Mouse (Mus musculus): ENCODE measurements around the gene Plcb3. TPM values are rescaled to one million over a fixed set of nuclear protein-coding genes. Genes with fewer than 3 reads are reported as not detected.
A peak's percentile ranks its signal among the peaks of the same experiment; 100 is the strongest.

The Plcb3 gene
- polyA plus RNA-seq, 1 experiment from 2014 or later = 15.2 TPM

DNA sequence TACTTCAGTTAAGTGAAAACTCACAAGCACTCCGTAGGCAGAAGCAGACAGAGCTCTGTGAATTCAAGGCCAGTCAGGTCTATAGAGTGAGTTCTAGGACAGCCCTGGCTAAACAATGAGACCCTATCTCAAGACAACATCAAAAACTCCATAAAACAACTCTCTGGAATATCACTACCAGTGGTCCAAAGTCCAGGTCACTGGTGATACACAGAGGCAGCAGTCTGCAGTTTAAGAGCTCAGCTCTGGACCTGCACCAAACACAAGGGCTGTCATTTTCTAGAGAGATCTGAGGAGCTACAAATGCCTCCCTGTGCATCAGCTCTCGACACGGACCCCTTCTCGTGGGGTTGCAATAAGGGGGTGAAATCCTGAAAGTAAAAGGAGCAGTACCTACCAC lies 57.9 kb downstream of the Plcb3 start:
- 93% methylated on average over 4 of the region's 4 CpGs for WGBS
- H3K27ac ChIP-seq (replicated peaks in 1 of 2; ENCODE audit: control insufficient read depth in 1 of 2, insufficient read depth in 1 of 2, low read depth in 2 of 2, low read length in 2 of 2) = no peak overlapping the region

DNA sequence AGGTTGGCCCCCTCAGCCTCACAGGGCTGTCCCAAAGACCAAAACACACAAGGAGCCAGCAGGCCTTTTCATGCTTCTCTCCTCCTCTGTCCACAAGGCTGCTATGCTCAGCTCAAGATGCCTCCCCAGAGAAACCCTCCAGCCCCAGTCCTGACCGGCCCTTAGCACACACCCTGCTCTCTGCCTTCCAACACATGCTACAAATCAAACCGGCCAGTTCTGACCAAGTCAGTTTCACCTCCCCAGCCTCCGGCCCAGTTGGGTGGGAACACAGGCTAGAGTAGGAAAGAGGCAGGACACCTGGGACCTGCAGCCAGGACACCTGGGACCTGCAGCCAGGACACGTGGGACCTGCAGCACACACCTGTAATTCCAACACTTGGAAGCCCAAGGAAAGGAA lies 59.8 kb downstream of the Plcb3 start:
- WGBS = 76% methylated on average over 4 of the region's 4 CpGs
- no peaks in the 10 kb centered on the region for H3K27me3 ChIP-seq (ENCODE audit: control insufficient read depth, insufficient read depth, low read length)
- no peak overlapping the region for H3K4me3 ChIP-seq (ENCODE audit: control insufficient read depth in 1 of 2, insufficient read depth in 1 of 2, low read depth in 1 of 2, low read length in 2 of 2)
- no peak overlapping the region for H3K4me2 ChIP-seq (ENCODE audit: low read length)
- no peaks in the 10 kb centered on the region for H3K9me3 ChIP-seq (ENCODE audit: control insufficient read depth, low read length)
- ATAC-seq (ENCODE audit: insufficient number of reproducible peaks, insufficient read depth, low FRiP score, low read depth) = no peak
- no peak overlapping the region for H3K27ac ChIP-seq (replicated peaks in 1 of 2; ENCODE audit: control insufficient read depth in 1 of 2, insufficient read depth in 1 of 2, low read depth in 2 of 2, low read length in 2 of 2)
- peaks cover 64% of the 10 kb centered on the region for H3K36me3 ChIP-seq (ENCODE audit: control insufficient read depth, insufficient read depth, low read length)
- H3K4me1 ChIP-seq (ENCODE audit: control insufficient read depth in 2 of 2, insufficient read depth in 2 of 2, low read length in 2 of 2) = peaks cover 7 to 22% of the 10 kb centered on the region in 2 experiments
- 0 out of 2 replicates have a peak overlapping the region, but pooled peaks have one; percentile 25 for H3K9ac ChIP-seq (ENCODE audit: low read length)

More for the DNA sequence above, 57.9 kb downstream of the Plcb3 start:
- no peak for ATAC-seq (ENCODE audit: insufficient number of reproducible peaks, insufficient read depth, low FRiP score, low read depth)
- H3K4me3 ChIP-seq (ENCODE audit: control insufficient read depth in 1 of 2, insufficient read depth in 1 of 2, low read depth in 1 of 2, low read length in 2 of 2) = no peak overlapping the region
- peaks cover 45% of the 10 kb centered on the region for H3K36me3 ChIP-seq (ENCODE audit: control insufficient read depth, insufficient read depth, low read length)
- no peaks in the 10 kb centered on the region for H3K27me3 ChIP-seq (ENCODE audit: control insufficient read depth, insufficient read depth, low read length)
- H3K9me3 ChIP-seq (ENCODE audit: control insufficient read depth, low read length) = no peaks in the 10 kb centered on the region
- no peak overlapping the region for H3K4me2 ChIP-seq (ENCODE audit: low read length)
- peaks cover 13 to 32% of the 10 kb centered on the region in 2 experiments for H3K4me1 ChIP-seq (ENCODE audit: control insufficient read depth in 2 of 2, insufficient read depth in 2 of 2, low read length in 2 of 2)
- H3K9ac ChIP-seq (ENCODE audit: low read length) = no peak overlapping the region

DNA sequence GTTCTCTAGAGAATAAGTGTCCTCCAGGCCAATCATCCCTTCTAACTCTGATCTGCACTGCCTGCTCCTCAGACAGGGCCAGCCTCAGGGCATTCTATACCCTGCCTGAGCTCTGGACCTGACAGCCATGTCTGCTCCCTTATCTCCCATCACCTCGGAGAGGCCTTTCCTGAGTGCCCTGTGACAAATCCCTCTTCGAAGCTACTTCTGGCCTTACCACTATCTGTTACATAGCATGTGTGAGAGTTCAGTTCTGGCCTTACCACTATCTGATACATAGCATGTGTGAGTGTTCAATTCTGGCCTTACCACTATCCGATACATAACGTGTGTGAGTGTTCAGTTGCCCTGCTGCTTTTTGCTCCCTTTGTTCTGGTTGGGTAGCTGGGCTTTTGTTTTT lies 61.0 kb downstream of the Plcb3 start:
- Histone ChIP-seq H3K4me1 (ENCODE audit: control insufficient read depth in 2 of 2, insufficient read depth in 2 of 2, low read length in 2 of 2) (peaks cover 5 to 24% of the 10 kb centered on the region in 2 experiments), H3K9me3 (ENCODE audit: control insufficient read depth, low read length) (no peaks in the 10 kb centered on the region), H3K36me3 (ENCODE audit: control insufficient read depth, insufficient read depth, low read length) (peaks cover 70% of the 10 kb centered on the region), H3K9ac (ENCODE audit: low read length) (no peak overlapping the region), H3K27ac (replicated peaks in 1 of 2; ENCODE audit: control insufficient read depth in 1 of 2, insufficient read depth in 1 of 2, low read depth in 2 of 2, low read length in 2 of 2) (no peak overlapping the region), H3K4me3 (ENCODE audit: control insufficient read depth in 1 of 2, insufficient read depth in 1 of 2, low read depth in 1 of 2, low read length in 2 of 2) (no peak overlapping the region), H3K4me2 (ENCODE audit: low read length) (no peak overlapping the region), H3K27me3 (ENCODE audit: control insufficient read depth, insufficient read depth, low read length) (no peaks in the 10 kb centered on the region)
- no peak for ATAC-seq (ENCODE audit: insufficient number of reproducible peaks, insufficient read depth, low FRiP score, low read depth)
- 32% methylated on average over 4 of the region's 4 CpGs for WGBS

DNA sequence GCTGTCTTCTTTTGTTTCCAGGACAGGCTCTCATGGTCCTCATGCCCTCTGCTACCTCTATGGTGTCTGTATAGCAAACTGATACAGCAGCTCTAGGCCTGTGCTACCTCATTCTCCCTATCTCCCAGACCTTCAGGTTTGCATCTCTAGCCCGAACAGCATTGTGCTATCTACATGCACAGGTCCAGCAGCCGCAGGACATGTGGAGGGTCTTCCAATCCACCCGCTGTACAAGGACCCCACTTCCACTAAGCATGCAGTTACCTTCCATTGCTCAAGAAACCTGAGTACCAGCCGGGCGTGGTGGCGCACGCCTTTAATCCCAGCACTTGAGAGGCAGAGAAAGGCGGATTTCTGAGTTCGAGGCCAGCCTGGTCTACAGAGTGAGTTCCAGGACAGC lies 61.7 kb downstream of the Plcb3 start:
- Histone ChIP-seq H3K4me1 (ENCODE audit: control insufficient read depth in 2 of 2, insufficient read depth in 2 of 2, low read length in 2 of 2) (peaks cover 0 to 16% of the 10 kb centered on the region in 2 experiments; a peak in 3 of 4 replicates), H3K4me2 (ENCODE audit: low read length) (no peak overlapping the region), H3K27ac (replicated peaks in 1 of 2; ENCODE audit: control insufficient read depth in 1 of 2, insufficient read depth in 1 of 2, low read depth in 2 of 2, low read length in 2 of 2) (no peak overlapping the region), H3K4me3 (ENCODE audit: control insufficient read depth in 1 of 2, insufficient read depth in 1 of 2, low read depth in 1 of 2, low read length in 2 of 2) (no peak overlapping the region), H3K9ac (ENCODE audit: low read length) (no peak overlapping the region), H3K27me3 (ENCODE audit: control insufficient read depth, insufficient read depth, low read length) (no peaks in the 10 kb centered on the region), H3K9me3 (ENCODE audit: control insufficient read depth, low read length) (no peaks in the 10 kb centered on the region), H3K36me3 (ENCODE audit: control insufficient read depth, insufficient read depth, low read length) (peaks cover 66% of the 10 kb centered on the region)
- no peak for ATAC-seq (ENCODE audit: insufficient number of reproducible peaks, insufficient read depth, low FRiP score, low read depth)
- 87% methylated on average over 9 of the region's 9 CpGs for WGBS

GRCm38 (mm10) chr19:6913991-6914390 lies 62.3 kb downstream of the Plcb3 start:
- no peak for ATAC-seq (ENCODE audit: insufficient number of reproducible peaks, insufficient read depth, low FRiP score, low read depth)
- H3K4me1 ChIP-seq (ENCODE audit: control insufficient read depth in 2 of 2, insufficient read depth in 2 of 2, low read length in 2 of 2) = peaks cover 0 to 15% of the 10 kb centered on the region in 2 experiments; a peak in 2 of 4 replicates
- H3K9ac ChIP-seq (ENCODE audit: low read length) = no peak overlapping the region
- no peak overlapping the region for H3K4me3 ChIP-seq (ENCODE audit: control insufficient read depth in 1 of 2, insufficient read depth in 1 of 2, low read depth in 1 of 2, low read length in 2 of 2)
- H3K27ac ChIP-seq (replicated peaks in 1 of 2; ENCODE audit: control insufficient read depth in 1 of 2, insufficient read depth in 1 of 2, low read depth in 2 of 2, low read length in 2 of 2) = no peak overlapping the region
- peaks cover 66% of the 10 kb centered on the region for H3K36me3 ChIP-seq (ENCODE audit: control insufficient read depth, insufficient read depth, low read length)
- H3K4me2 ChIP-seq (ENCODE audit: low read length) = no peak overlapping the region
- H3K27me3 ChIP-seq (ENCODE audit: control insufficient read depth, insufficient read depth, low read length) = no peaks in the 10 kb centered on the region
- H3K9me3 ChIP-seq (ENCODE audit: control insufficient read depth, low read length) = no peaks in the 10 kb centered on the region
- 78% methylated on average over 11 of the region's 11 CpGs for WGBS

DNA sequence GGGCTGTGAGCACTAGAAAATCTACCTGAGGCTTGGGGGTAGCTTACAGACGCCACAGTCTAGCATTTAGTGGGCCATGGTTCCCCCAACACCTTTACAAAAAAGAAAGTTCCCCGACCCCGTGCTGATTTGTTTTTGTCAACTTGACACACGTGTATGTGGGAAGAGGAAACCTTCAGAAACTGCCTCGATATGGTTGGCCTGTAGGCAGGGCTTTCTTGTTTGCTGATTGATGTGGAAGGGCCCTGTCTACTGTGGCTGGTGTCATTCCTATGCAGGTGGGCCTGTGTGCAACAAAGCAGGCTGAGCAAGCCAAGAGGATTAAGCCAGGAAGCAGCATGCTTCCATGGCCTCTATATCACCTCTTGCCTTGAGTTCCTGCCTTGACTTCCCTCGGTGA lies 63.2 kb downstream of the Plcb3 start:
- Histone ChIP-seq H3K4me1 (ENCODE audit: control insufficient read depth in 2 of 2, insufficient read depth in 2 of 2, low read length in 2 of 2) (peaks cover 4 to 25% of the 10 kb centered on the region in 2 experiments), H3K9me3 (ENCODE audit: control insufficient read depth, low read length) (no peaks in the 10 kb centered on the region), H3K9ac (ENCODE audit: low read length) (no peak overlapping the region), H3K27ac (replicated peaks in 1 of 2; ENCODE audit: control insufficient read depth in 1 of 2, insufficient read depth in 1 of 2, low read depth in 2 of 2, low read length in 2 of 2) (no peak overlapping the region), H3K27me3 (ENCODE audit: control insufficient read depth, insufficient read depth, low read length) (no peaks in the 10 kb centered on the region), H3K4me3 (ENCODE audit: control insufficient read depth in 1 of 2, insufficient read depth in 1 of 2, low read depth in 1 of 2, low read length in 2 of 2) (no peak overlapping the region), H3K4me2 (ENCODE audit: low read length) (no peak overlapping the region), H3K36me3 (ENCODE audit: control insufficient read depth, insufficient read depth, low read length) (peaks cover 58% of the 10 kb centered on the region)
- ATAC-seq (ENCODE audit: insufficient number of reproducible peaks, insufficient read depth, low FRiP score, low read depth) = no peak
- WGBS = 87% methylated on average over 6 of the region's 6 CpGs

DNA sequence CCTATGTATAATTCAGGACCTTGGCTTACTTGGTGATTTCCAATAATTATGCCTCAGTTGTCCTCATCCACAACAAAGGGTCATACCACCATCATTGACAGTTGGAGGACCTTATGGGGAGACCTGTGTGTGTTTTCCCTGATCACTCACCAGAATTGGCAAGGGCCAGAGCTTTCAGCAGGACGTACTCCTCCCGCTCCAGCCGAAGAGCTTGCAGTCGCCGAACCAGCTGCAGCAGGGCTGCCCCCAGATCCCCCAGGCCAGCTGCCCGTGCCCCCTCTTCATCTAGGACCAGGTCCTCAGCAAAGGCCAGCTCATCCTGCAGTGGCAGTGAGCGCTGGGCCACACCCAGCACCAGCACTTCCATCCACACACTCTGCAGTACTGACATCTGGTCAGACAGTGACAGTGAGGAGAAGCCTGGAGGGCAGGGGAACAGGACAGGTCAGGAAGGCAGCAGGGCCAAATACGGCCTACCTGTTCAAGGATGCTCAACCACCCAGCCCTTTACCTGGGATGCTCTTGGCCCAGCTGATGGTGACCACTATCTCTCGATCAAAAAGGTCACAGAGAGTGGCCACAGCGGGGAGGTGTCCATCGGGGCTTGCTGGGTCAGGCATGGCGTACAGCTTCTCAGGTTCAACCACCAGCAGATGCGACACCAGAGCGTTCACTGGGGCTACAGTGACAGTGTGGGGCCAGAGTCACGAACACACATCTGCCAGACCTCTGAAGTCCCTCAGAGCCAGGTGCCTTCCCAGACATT lies 63.9 kb downstream of the Plcb3 start:
- Histone ChIP-seq H3K4me2 (ENCODE audit: low read length) (no peak overlapping the region), H3K4me1 (ENCODE audit: control insufficient read depth in 2 of 2, insufficient read depth in 2 of 2, low read length in 2 of 2) (peaks cover 6 to 31% of the 10 kb centered on the region in 2 experiments), H3K9me3 (ENCODE audit: control insufficient read depth, low read length) (no peaks in the 10 kb centered on the region), H3K27ac (replicated peaks in 1 of 2; ENCODE audit: control insufficient read depth in 1 of 2, insufficient read depth in 1 of 2, low read depth in 2 of 2, low read length in 2 of 2) (no peak overlapping the region), H3K36me3 (ENCODE audit: control insufficient read depth, insufficient read depth, low read length) (peaks cover 57% of the 10 kb centered on the region), H3K27me3 (ENCODE audit: control insufficient read depth, insufficient read depth, low read length) (no peaks in the 10 kb centered on the region), H3K9ac (ENCODE audit: low read length) (no peak overlapping the region), H3K4me3 (ENCODE audit: control insufficient read depth in 1 of 2, insufficient read depth in 1 of 2, low read depth in 1 of 2, low read length in 2 of 2) (no peak overlapping the region)
- no peak for ATAC-seq (ENCODE audit: insufficient number of reproducible peaks, insufficient read depth, low FRiP score, low read depth)
- WGBS = 91% methylated on average over 15 of the region's 15 CpGs
